Mouse (Mus musculus): ENCODE measurements at regions not wholly inside any gene's neighbourhood (a gene's known extent, or its start where the extent isn't known, plus 50 kb on each side); places are given as distances from the start of the nearest gene placed in this dataset.

DNA sequence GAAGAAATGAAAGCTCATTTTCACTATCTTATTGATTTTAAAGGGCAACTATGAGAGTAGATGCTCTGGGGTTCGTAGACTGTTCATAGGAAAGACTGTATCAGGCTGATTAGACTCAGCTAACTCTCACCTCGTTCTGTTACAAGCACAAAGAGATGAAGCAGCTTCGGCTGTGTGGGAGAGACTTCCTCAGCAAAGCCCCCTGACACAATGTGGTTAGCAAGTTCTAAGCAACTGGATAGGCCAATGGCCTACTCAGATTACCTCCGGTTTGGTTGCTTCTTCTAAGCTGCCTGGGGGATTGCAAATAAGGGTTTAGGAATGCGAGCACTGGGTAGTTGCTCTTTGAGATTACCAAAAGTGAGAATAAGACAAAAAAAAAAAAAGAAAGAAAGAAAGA lies 146.4 kb upstream of the Elac2 start:
- no peak for TF ChIP-seq CTCF (IDR thresholded peaks at IDR 0.05; ENCODE audit: low read depth, low read length)
- TF ChIP-seq POLR2A (IDR thresholded peaks at IDR 0.05; ENCODE audit: borderline replicate concordance, low read depth, low read length), result no peak

Data from bone marrow macrophage, adult 2 months (primary cell).